Mouse (Mus musculus) embryonic facial prominence, embryonic 13.5 days (tissue): ENCODE measurements around the gene Gm43191. TPM values are rescaled to one million over a fixed set of nuclear protein-coding genes. Genes with fewer than 3 reads are reported as not detected.
"Not testable (repeated sequence)": the region's sequence is repeated elsewhere in the genome, so short reads cannot be mapped to it uniquely, and the experiment has no call there.

Experiments used
- ATAC-seq: fragments of 200-750 bp; cut with Nextera tagmentation; 2 replicates; pipeline ENCODE4 v1.8.0; 2017; ENCODE audit warnings: low read depth; ENCODE audit not compliant: insufficient number of reproducible peaks, insufficient read depth, low FRiP score, low TSS enrichment
- H3K27ac ChIP-seq: fragments of 300-500 bp; sonication (generic); 2 replicates; pipeline ENCODE4 v1.5.1; 2015; ENCODE audit warnings: moderate library complexity, mild to moderate bottlenecking, inconsistent platforms
- H3K27me3 ChIP-seq: fragments of 300-500 bp; sonication (generic); 2 replicates; pipeline ENCODE4 v1.6.1; 2015; ENCODE audit warnings: mild to moderate bottlenecking, inconsistent platforms
- H3K36me3 ChIP-seq: fragments of 300-500 bp; sonication (generic); 2 replicates; pipeline ENCODE4 v1.6.1; 2015; ENCODE audit warnings: mild to moderate bottlenecking, inconsistent platforms
- H3K4me1 ChIP-seq: fragments of 300-500 bp; sonication (generic); 2 replicates; pipeline ENCODE4 v1.6.1; 2015; ENCODE audit warnings: inconsistent platforms
- H3K4me2 ChIP-seq: fragments of 300-500 bp; sonication (generic); 2 replicates; pipeline ENCODE4 v1.6.1; 2015; ENCODE audit warnings: moderate library complexity, mild to moderate bottlenecking, inconsistent platforms
- H3K4me3 ChIP-seq: fragments of 300-500 bp; sonication (generic); 2 replicates; pipeline ENCODE4 v1.5.1; 2015; ENCODE audit warnings: mild to moderate bottlenecking, inconsistent platforms
- H3K9ac ChIP-seq: fragments of 300-500 bp; sonication (generic); 2 replicates; pipeline ENCODE4 v1.6.1; 2015; ENCODE audit warnings: mild to moderate bottlenecking, inconsistent platforms
- H3K9me3 ChIP-seq: fragments of 300-500 bp; sonication (generic); 2 replicates; pipeline ENCODE4 v1.6.1; 2016; ENCODE audit warnings: inconsistent platforms
- WGBS: fragments of 180-500 bp; shearing (Covaris S2); methylation state at CpG from one replicate; pipeline ENCODE4 v1.1.7; 2015; ENCODE audit warnings: mixed read lengths; 5-methylcytosine and 5-hydroxymethylcytosine counted together
- polyA plus RNA-seq: library from polyadenylated mRNA; unstranded; fragments of >200 nt; fragmentation: Nextera tagmentation; extraction: Ambion mirVana; gene quantifications from 2 replicates; pipeline ENCODE4 v1.2.1, GENCODE M21; 2015

Gm43191 gene
- polyA plus RNA-seq, 1 experiment from 2014 or later: not detected

- H3K27me3 ChIP-seq: no peaks in the 10 kb centered on the region
- H3K9me3 ChIP-seq: no peaks in the 10 kb centered on the region
- no peak overlapping the region for H3K4me3 ChIP-seq
- H3K4me2 ChIP-seq: no peak overlapping the region
- H3K36me3 ChIP-seq: 0 out of 2 replicates have a peak, but pooled peaks cover 8% of the 10 kb centered on the region
- 98% methylated on average over 1 of the region's 1 CpGs for WGBS
- no peak overlapping the region for H3K9ac ChIP-seq
- ATAC-seq: no peak
- H3K4me1 ChIP-seq: no peaks in the 10 kb centered on the region
- H3K27ac ChIP-seq: no peak overlapping the region
These were observed 24.7 kb upstream of the Gm43191 start for GRCm38 (mm10) chr3:116705637-116706204.

DNA sequence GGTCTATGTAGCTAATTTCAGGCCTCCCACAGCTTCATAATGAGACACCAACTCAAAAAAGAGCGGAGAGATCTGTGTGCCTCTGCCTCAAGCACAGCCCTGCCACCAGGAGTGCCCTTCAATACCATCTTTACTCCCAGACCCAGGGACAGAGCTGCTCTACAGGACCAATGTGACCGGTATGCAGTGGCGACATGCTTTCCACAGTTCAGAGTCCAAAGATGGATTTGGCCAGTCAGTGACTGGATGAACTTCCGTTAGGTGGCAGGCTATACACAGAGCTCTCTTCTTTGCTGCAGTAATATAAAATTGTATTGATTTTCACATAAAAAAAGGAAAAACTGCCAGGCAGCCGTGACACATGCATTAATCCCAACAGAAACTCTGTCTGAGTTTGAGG, 22.8 kb upstream of the Gm43191 start:
- no peak for ATAC-seq
- H3K4me3 ChIP-seq: no peak overlapping the region
- no peaks in the 10 kb centered on the region for H3K9me3 ChIP-seq
- peaks cover 11% of the 10 kb centered on the region; the same call in 1 of the 2 replicates for H3K36me3 ChIP-seq
- WGBS: 89% methylated on average over 5 of the region's 5 CpGs
- no peak overlapping the region for H3K27ac ChIP-seq
- H3K4me2 ChIP-seq: no peak overlapping the region
- H3K4me1 ChIP-seq: no peaks in the 10 kb centered on the region
- no peak overlapping the region for H3K9ac ChIP-seq
- no peaks in the 10 kb centered on the region for H3K27me3 ChIP-seq

DNA sequence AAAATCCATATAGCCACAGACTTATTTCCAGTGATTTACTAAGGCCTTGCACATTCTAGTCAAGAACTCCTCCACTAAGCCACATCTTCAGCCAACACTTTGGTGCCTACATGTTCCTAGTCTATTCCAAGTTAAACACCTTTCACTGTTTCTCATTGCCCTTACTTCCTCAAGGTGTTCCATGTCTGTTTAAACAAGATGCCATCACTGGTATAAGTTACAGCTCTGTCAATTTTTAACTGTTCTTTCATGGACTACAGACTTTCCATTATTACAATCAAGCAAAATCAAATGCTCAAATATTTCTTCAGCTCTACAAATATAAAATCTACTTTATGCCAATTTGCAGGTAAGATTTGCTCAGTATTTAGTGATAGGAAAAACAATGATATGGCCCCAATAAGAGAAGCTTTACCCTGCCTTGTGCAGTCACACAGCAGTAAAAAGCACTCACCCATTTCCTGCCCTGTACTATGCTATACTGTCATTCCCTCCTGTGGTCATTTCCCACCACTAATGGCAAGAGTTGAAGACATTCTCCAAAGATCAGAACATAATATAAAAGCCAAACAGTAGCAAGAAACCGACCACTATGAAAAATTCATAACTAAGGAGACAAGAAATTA, 21.7 kb upstream of the Gm43191 start:
- H3K4me1 ChIP-seq: no peaks in the 10 kb centered on the region
- H3K9me3 ChIP-seq: no peaks in the 10 kb centered on the region
- no peak overlapping the region for H3K27ac ChIP-seq
- ATAC-seq: no peak
- no peak overlapping the region for H3K4me3 ChIP-seq
- no peak overlapping the region for H3K9ac ChIP-seq
- no peak overlapping the region for H3K4me2 ChIP-seq
- no peaks in the 10 kb centered on the region for H3K27me3 ChIP-seq
- 91% methylated on average over 1 of the region's 1 CpGs for WGBS
- H3K36me3 ChIP-seq: peaks cover 11% of the 10 kb centered on the region; the same call in 1 of the 2 replicates

DNA sequence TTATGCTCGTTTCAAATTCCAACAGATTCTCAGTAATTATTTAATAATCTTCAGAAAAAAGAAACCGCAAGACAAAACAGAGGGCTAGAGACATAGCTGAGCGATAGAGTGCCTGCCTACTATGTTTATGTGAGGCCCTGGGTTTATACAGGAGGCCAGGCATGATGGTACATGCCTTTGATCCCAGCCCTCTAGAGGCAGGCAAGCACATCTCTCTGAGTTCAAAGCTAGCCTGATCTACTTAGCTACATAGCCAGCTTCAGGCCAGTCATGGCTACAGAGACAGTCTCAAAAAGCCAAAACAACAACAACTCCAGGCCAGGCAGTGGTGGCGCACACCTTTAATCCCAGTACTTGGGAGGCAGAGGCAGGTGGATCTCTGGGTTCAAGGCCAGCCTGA, 20.5 kb upstream of the Gm43191 start:
- no peaks in the 10 kb centered on the region for H3K9me3 ChIP-seq
- H3K4me3 ChIP-seq: no peak overlapping the region
- H3K27ac ChIP-seq: no peak overlapping the region
- no peaks in the 10 kb centered on the region for H3K4me1 ChIP-seq
- no peak overlapping the region for H3K9ac ChIP-seq
- 87% methylated on average over 4 of the region's 4 CpGs for WGBS
- H3K4me2 ChIP-seq: no peak overlapping the region
- peaks cover 6% of the 10 kb centered on the region; the same call in 1 of the 2 replicates for H3K36me3 ChIP-seq
- no peak for ATAC-seq
- no peaks in the 10 kb centered on the region for H3K27me3 ChIP-seq

GRCm38 (mm10) chr3:116698786-116699185, 17.7 kb upstream of the Gm43191 start:
- no peak overlapping the region for H3K27ac ChIP-seq
- no peak overlapping the region for H3K4me3 ChIP-seq
- no peak overlapping the region for H3K9ac ChIP-seq
- no peak overlapping the region for H3K4me2 ChIP-seq
- no peaks in the 10 kb centered on the region for H3K4me1 ChIP-seq
- H3K36me3 ChIP-seq: peaks cover 5% of the 10 kb centered on the region; the same call in 1 of the 2 replicates
- no peak for ATAC-seq
- H3K27me3 ChIP-seq: no peaks in the 10 kb centered on the region
- H3K9me3 ChIP-seq: no peaks in the 10 kb centered on the region
- 81% methylated on average over 2 of the region's 2 CpGs for WGBS

GRCm38 (mm10) chr3:116695666-116695985, 14.6 kb upstream of the Gm43191 start:
- no peak overlapping the region for H3K4me2 ChIP-seq
- H3K4me1 ChIP-seq: no peaks in the 10 kb centered on the region
- H3K9me3 ChIP-seq: no peaks in the 10 kb centered on the region
- peaks cover 15% of the 10 kb centered on the region for H3K36me3 ChIP-seq
- H3K27ac ChIP-seq: no peak overlapping the region
- no peaks in the 10 kb centered on the region for H3K27me3 ChIP-seq
- no peak overlapping the region for H3K9ac ChIP-seq
- ATAC-seq: no peak
- WGBS: 88% methylated on average over 2 of the region's 2 CpGs
- no peak overlapping the region for H3K4me3 ChIP-seq

- Histone ChIP-seq H3K4me1 (no peaks in the 10 kb centered on the region), H3K27me3 (no peaks in the 10 kb centered on the region), H3K36me3 (peaks cover 16% of the 10 kb centered on the region), H3K9ac (no peak overlapping the region), H3K4me2 (no peak overlapping the region), H3K9me3 (no peaks in the 10 kb centered on the region), H3K27ac (no peak overlapping the region), H3K4me3 (no peak overlapping the region)
- 88% methylated on average over 8 of the region's 8 CpGs for WGBS
- no peak for ATAC-seq
These were observed 14.1 kb upstream of the Gm43191 start for GRCm38 (mm10) chr3:116694955-116695665.

- H3K4me2 ChIP-seq: no peak overlapping the region
- H3K4me3 ChIP-seq: no peak overlapping the region
- 92% methylated on average over 3 of the region's 3 CpGs for WGBS
- no peaks in the 10 kb centered on the region for H3K4me1 ChIP-seq
- no peaks in the 10 kb centered on the region for H3K9me3 ChIP-seq
- peaks cover 13% of the 10 kb centered on the region for H3K36me3 ChIP-seq
- H3K9ac ChIP-seq: no peak overlapping the region
- no peak for ATAC-seq
- H3K27me3 ChIP-seq: no peaks in the 10 kb centered on the region
- H3K27ac ChIP-seq: no peak overlapping the region
These were observed 13.3 kb upstream of the Gm43191 start for GRCm38 (mm10) chr3:116694312-116694711.

DNA sequence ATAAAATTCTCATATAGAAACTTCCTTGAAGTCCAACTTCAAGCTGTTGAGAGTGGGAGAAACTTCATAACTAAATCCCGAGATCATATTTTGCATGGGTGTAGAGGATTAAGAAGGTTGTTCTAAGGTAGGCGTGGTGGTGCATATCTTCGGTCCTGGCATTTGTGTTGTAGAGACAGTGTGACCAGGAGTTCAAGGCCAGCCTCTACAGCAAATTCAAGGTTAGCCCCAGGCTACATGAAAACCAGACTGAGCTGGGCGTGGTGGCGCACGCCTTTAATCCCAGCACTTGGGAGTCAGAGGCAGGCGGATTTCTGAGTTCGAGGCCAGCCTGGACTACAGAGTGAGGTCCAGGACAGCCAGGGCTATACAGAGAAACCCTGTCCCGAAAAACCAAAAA, 16.8 kb downstream of the Gm43191 start:
- H3K4me1 ChIP-seq: peaks cover 18% of the 10 kb centered on the region
- not testable (repeated sequence) for H3K9me3 ChIP-seq, H3K27ac ChIP-seq, ATAC-seq, H3K27me3 ChIP-seq, H3K4me2 ChIP-seq, H3K36me3 ChIP-seq, H3K9ac ChIP-seq, H3K4me3 ChIP-seq
- 88% methylated on average over 9 of the region's 9 CpGs for WGBS

DNA sequence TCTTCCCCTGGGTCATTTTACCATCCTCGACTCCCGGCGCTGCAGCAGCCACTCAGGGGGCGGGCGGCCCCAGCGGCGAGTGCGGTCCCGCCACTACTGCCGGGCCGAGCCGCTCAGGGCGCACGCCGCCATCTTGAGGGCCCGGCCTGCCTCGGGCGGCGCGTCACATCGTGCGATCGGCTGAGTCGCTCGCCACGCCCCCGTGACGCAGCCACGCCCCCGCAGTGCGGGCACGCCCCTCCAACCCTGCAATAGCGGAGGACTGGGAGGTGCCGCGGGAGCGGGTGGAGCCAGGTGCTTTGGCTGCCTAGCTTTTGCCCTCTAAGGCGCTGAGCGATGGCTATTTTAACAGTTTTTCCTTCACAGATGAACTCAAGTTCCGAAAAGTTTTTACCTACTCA, 18.6 kb downstream of the Gm43191 start, which contains the start of gene Mfsd14a:
Mfsd14a (minus strand) TSS at position 215 of the 401 bp plus-strand sequence.
- WGBS: under 1% methylated on average over 39 of the region's 39 CpGs
- Histone ChIP-seq H3K4me1 (peaks cover 30% of the 10 kb centered on the region), H3K27me3 (no peaks in the 10 kb centered on the region), H3K27ac (peak within 1 kb of the TSS; percentile 93), H3K9ac (peak within 1 kb of the TSS; percentile 98), H3K36me3 (no peaks in the 10 kb centered on the region), H3K4me2 (peak within 1 kb of the TSS; percentile 64), H3K4me3 (peak within 1 kb of the TSS; percentile 96), H3K9me3 (no peaks in the 10 kb centered on the region)
- ATAC-seq: peak; percentile 99

DNA sequence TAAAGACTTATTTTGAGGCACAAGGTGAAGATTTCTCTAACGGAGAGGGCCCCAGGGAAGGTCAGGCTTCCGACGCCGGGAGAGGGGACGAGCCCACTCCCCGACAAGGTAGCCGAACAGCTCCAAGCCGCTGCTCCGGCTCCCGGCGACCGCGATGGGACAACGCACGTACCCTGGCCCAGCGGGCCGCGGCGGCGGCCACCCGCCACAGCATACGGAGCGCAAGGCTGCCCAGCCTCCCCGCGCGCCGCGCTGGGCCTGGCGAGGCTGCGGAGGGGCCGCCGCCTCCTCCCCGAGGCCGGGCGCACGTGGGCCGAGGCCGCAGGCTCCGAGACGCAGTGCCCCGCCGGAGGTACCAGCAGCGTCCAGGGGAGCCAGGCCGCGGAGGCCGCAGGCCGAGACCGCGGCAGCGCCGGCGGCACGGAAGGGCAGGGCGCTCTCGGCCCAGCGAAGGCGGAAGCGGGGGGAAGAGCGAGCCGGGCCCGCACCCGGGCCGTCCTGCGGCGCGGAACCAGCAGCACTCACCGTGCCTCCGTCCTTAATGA, 19.1 kb downstream of the Gm43191 start:
- peak; percentile 80 for ATAC-seq
- Histone ChIP-seq H3K27me3 (no peaks in the 10 kb centered on the region), H3K4me1 (peaks cover 32% of the 10 kb centered on the region), H3K36me3 (no peaks in the 10 kb centered on the region), H3K4me3 (peak overlapping the region; percentile 96), H3K27ac (peak overlapping the region; percentile 93), H3K4me2 (peak overlapping the region; percentile 64), H3K9ac (peak overlapping the region; percentile 98), H3K9me3 (no peaks in the 10 kb centered on the region)
- WGBS: under 1% methylated on average over 68 of the region's 68 CpGs
